Mouse (Mus musculus): ENCODE measurements around the gene Wdr70.

DNA sequence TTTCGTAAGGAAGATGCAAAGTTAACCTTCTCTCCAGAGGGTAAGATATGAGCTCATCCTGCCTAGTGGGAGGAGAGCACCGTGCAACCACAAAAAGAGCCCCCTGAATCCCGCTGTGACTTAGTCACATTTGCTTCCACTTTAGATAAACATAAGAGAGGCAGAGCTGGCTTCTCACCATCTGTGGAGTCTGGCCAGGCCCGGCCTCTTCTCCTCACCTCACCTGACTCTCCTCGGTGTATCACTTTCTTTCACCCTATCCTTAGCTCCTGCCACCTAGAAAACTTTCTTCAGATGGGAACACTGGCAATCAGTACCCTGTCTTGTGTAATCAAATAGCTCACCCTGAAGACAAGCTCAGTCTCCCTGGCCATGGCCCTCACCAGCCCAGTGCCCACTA is 240.2 kb downstream of the Wdr70 start:
- TF ChIP-seq MAX (IDR thresholded peaks at IDR 0.05) (no peak), CTCF (IDR thresholded peaks at IDR 0.05; ENCODE audit: control insufficient read depth, insufficient read depth, insufficient read length) (no peak)
